Mouse (Mus musculus): ENCODE measurements around the gene Dcdc2b.

GRCm38 (mm10) chr4:129624281-129625028, 10.4 kb upstream of the Dcdc2b start:
- TF ChIP-seq CTCF (conservative IDR thresholded peaks at IDR 0.05; ENCODE audit: low read length) (no peak), POU5F1 (IDR thresholded peaks at IDR 0.05; ENCODE audit: borderline replicate concordance, low read length) (no peak), NANOG (IDR thresholded peaks at IDR 0.05; ENCODE audit: borderline replicate concordance, low read length) (no peak)

Measured in E14TG2a.4 (cell line).